Mouse (Mus musculus) CH12.LX (cell line): ENCODE data around the gene Hmgcl.

Source experiments
- CHD2 ChIP-seq: IDR thresholded peaks from 2 replicates; pipeline ENCODE4 v1.6.1; 2011; ENCODE audit warnings: low read length, improper control_type of control experiment
- ETS1 ChIP-seq: conservative IDR thresholded peaks from 2 replicates; pipeline ENCODE4 v1.6.1; 2012; ENCODE audit warnings: low read depth, mild to moderate bottlenecking, inconsistent platforms, low read length, improper control_type of control experiment, moderate library complexity
- JUND ChIP-seq: conservative IDR thresholded peaks from 2 replicates; pipeline ENCODE4 v1.6.1; 2011; ENCODE audit warnings: low read depth, low read length, improper control_type of control experiment
- MAX ChIP-seq: IDR thresholded peaks from 2 replicates; pipeline ENCODE4 v1.6.1; 2011; ENCODE audit warnings: low read length, improper control_type of control experiment
- NRF1 ChIP-seq: IDR thresholded peaks from 2 replicates; pipeline ENCODE4 v1.6.1; 2014; ENCODE audit warnings: low read depth, mild to moderate bottlenecking, inconsistent platforms, low read length, improper control_type of control experiment, moderate library complexity
- POLR2A ChIP-seq: IDR thresholded peaks from 2 replicates; pipeline ENCODE4 v1.6.1; 2011; ENCODE audit warnings: low read depth, mild to moderate bottlenecking, improper control_type of control experiment, low read length

DNA sequence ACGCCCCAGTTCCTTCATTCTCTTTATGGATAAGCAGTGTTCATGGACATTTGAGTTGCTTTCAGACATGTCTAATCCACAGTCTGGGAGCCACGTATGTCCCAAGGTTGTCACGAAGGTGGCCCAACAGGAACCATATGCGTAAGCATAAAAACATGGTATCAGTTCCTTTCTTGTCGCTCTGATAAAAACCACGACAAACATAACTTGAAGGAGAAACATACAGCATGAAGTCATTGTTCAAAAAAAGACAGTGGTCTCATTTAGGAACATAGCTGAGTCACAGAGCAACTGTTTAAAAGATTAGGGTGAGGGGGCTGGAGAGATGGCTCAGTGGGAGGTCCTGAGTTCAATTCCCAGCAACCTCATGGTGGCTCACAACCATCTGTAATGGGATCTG, 4.1 kb upstream of the Hmgcl start:
- no peak for TF ChIP-seq CHD2
- TF ChIP-seq POLR2A, result no peak
- no peak for TF ChIP-seq MAX
- no peak for TF ChIP-seq NRF1
- TF ChIP-seq ETS1, result no peak
- TF ChIP-seq JUND, result no peak
